Mouse (Mus musculus): ENCODE measurements around the gene C1qtnf3.

DNA sequence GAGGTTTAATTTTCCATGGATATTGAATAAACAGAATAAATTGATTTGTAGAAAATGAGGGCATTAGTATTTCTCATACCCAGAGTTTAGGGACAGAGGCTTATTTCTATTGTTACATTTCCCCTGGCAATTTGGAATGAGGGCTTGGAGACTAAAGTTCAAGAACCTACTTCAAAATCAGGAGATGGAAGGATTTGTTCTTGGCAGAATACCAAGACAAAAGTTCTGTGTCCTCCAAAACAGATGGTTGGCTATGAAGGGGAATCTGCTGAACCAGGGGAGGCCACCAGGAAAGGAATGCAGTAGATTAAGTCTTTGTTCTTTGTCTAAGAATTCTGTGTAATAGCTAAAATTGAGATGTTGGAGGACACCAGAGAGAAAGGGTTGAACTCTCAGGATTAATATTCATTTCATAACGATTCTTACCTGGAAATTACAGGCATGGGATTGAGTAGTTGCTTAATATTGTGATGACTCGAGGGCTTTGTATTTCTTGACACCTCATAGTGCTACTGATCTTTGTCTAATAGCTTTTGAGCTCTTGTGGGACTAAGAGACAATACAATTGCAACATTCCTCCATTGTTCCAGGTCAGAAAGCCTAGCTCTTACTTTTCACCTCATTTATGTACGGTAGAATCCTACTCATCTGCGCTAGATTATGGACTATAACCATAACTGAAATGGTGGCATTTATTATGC lies 35.4 kb upstream of the C1qtnf3 start:
- no peak for TF ChIP-seq CTCF (IDR thresholded peaks at IDR 0.05)
- TF ChIP-seq POLR2A (IDR thresholded peaks at IDR 0.05; ENCODE audit: insufficient read depth, low read depth, low read length), result no peak

Measured in heart, adult 2 months (tissue).